Mouse (Mus musculus): ENCODE measurements around the gene Mcoln2. TPM values are rescaled to one million over a fixed set of nuclear protein-coding genes. Genes with fewer than 3 reads are reported as not detected.

The Mcoln2 gene
- total and polyA plus RNA-seq, 3 experiments, result 31.0 to 34.9 (median 32.0) TPM

DNA sequence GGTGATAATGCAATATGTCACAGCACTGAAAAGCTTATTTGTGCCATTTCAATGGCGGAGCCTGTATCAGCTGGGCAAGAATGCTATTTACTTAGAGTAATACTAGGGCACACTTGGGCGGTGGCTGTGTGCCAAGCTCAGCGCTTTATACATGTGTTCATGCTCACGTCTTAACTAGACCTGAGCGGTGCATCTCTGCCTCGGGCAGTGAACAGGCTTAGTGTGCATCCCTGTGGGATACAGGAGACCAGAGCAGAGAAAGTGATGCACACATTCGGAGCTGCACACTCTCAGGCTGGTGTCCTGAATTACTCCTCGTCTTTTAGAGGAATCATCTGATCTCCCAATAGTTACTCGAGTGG is 26.2 kb upstream of the Mcoln2 start:
- peak; percentile 23 for DNase-seq (ENCODE audit: extremely low read depth)
- H3K4me2 ChIP-seq (ENCODE audit: insufficient read depth, low read depth, poor library complexity, severe bottlenecking), result peak overlapping the region; percentile 83
- in situ Hi-C loops (cut with MboI; ENCODE audit: low pct_ligation_motif_present, low pct_unique_long_range_greater_than_20kb, low sequenced_read_pairs), result no loop called here
- no peaks in the 10 kb centered on the region for H3K9me3 ChIP-seq (replicated peaks; ENCODE audit: low read length)
- peak overlapping the region in 1 of 3 experiments; percentile 13 for H3K4me3 ChIP-seq (replicated peaks in 1 of 3; ENCODE audit: low read depth in 2 of 3, low read length in 2 of 3, poor library complexity in 1 of 3)
- TF ChIP-seq HCFC1 (IDR thresholded peaks at IDR 0.05; ENCODE audit: low read depth, low read length) (no peak), CHD1 (IDR thresholded peaks at IDR 0.05; ENCODE audit: low read depth, low read length) (0 out of 2 replicates have a peak, but pooled peaks have one; percentile 1), CHD2 (IDR thresholded peaks at IDR 0.05; ENCODE audit: low read length) (peak; percentile 22; the same call in 1 of the 2 replicates), MAZ (IDR thresholded peaks at IDR 0.05; ENCODE audit: low read depth, low read length) (0 out of 2 replicates have a peak, but pooled peaks have one; percentile 1), TCF12 (IDR thresholded peaks at IDR 0.05; ENCODE audit: low read depth, low read length) (no peak)
- H3K36me3 ChIP-seq (replicated peaks in 1 of 2; ENCODE audit: control insufficient read depth in 1 of 2, insufficient read depth in 1 of 2, low read length in 1 of 2), result peaks cover 0 to 2% of the 10 kb centered on the region in 2 experiments
- no peak overlapping the region for H3K9ac ChIP-seq (ENCODE audit: insufficient read depth, low read depth)
- H3K4me1 ChIP-seq (ENCODE audit: control insufficient read depth in 1 of 2, insufficient read depth in 2 of 2), result peaks cover 18 to 55% of the 10 kb centered on the region in 2 experiments
- peak overlapping the region; percentile 54 for H3K27ac ChIP-seq (ENCODE audit: insufficient read depth, low read depth)
- dilution Hi-C loops (cut with MboI; ENCODE audit: extremely low pct_ligation_motif_present, extremely low pct_unique_long_range_greater_than_20kb, low sequenced_read_pairs), result no loop called here
- no peaks in the 10 kb centered on the region for H3K79me2 ChIP-seq (replicated peaks; ENCODE audit: control insufficient read depth, extremely low read depth, insufficient read depth, poor library complexity, severe bottlenecking)
- H3K27me3 ChIP-seq (replicated peaks), result no peaks in the 10 kb centered on the region

DNA sequence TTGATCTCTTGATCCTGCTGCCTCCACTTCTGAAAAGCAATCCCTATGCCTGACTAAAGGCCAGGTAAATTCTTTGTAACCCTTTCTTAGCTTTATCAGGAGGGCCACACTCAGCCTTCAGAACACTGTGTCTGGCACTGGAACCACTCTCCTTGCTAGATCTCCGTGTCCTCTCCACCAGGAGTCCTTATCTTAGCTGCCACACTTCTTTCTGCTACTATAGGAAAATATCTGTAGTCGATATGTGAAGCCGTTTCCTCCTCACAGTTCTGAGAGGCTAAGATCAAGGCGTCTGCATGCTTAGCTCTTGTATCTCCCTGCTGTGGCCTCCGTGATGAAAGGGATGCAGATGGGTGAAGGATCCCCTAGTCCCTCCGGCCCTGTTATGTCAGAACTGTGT is 22.4 kb upstream of the Mcoln2 start:
- no peak for DNase-seq (ENCODE audit: extremely low read depth)
- in situ Hi-C loops (cut with MboI; ENCODE audit: low pct_ligation_motif_present, low pct_unique_long_range_greater_than_20kb, low sequenced_read_pairs), result no loop called here
- H3K4me3 ChIP-seq (replicated peaks in 1 of 3; ENCODE audit: low read depth in 2 of 3, low read length in 2 of 3, poor library complexity in 1 of 3), result no peak overlapping the region
- H3K36me3 ChIP-seq (replicated peaks in 1 of 2; ENCODE audit: control insufficient read depth in 1 of 2, insufficient read depth in 1 of 2, low read length in 1 of 2), result peaks cover 7 to 16% of the 10 kb centered on the region in 2 experiments
- H3K9me3 ChIP-seq (replicated peaks; ENCODE audit: low read length), result no peaks in the 10 kb centered on the region
- no peaks in the 10 kb centered on the region for H3K27me3 ChIP-seq (replicated peaks)
- dilution Hi-C loops (cut with MboI; ENCODE audit: extremely low pct_ligation_motif_present, extremely low pct_unique_long_range_greater_than_20kb, low sequenced_read_pairs), result no loop called here
- peaks cover 21 to 57% of the 10 kb centered on the region in 2 experiments for H3K4me1 ChIP-seq (ENCODE audit: control insufficient read depth in 1 of 2, insufficient read depth in 2 of 2)
- H3K9ac ChIP-seq (ENCODE audit: insufficient read depth, low read depth), result no peak overlapping the region
- H3K4me2 ChIP-seq (ENCODE audit: insufficient read depth, low read depth, poor library complexity, severe bottlenecking), result no peak overlapping the region
- H3K79me2 ChIP-seq (replicated peaks; ENCODE audit: control insufficient read depth, extremely low read depth, insufficient read depth, poor library complexity, severe bottlenecking), result no peaks in the 10 kb centered on the region
- no peak overlapping the region for H3K27ac ChIP-seq (ENCODE audit: insufficient read depth, low read depth)
- TF ChIP-seq RAD21 (IDR thresholded peaks at IDR 0.05; ENCODE audit: low read depth, low read length), result no peak
- TF ChIP-seq MXI1 (IDR thresholded peaks at IDR 0.05; ENCODE audit: low read depth, low read length), result no peak
- TF ChIP-seq ZC3H11A (IDR thresholded peaks at IDR 0.05; ENCODE audit: low read depth, low read length), result no peak
- no peak for TF ChIP-seq CHD1 (IDR thresholded peaks at IDR 0.05; ENCODE audit: low read depth, low read length)
- no peak for TF ChIP-seq JUN (IDR thresholded peaks at IDR 0.05; ENCODE audit: insufficient read depth, low read depth, low read length)
- TF ChIP-seq ELF1 (IDR thresholded peaks at IDR 0.05; ENCODE audit: low read depth, low read length), result no peak
- no peak for TF ChIP-seq HCFC1 (IDR thresholded peaks at IDR 0.05; ENCODE audit: low read depth, low read length)
- no peak for TF ChIP-seq IRF4 (IDR thresholded peaks at IDR 0.05; ENCODE audit: low read depth, low read length)
- TF ChIP-seq POLR2AphosphoS2 (IDR thresholded peaks at IDR 0.05; ENCODE audit: low read depth, low read length), result no peak
- TF ChIP-seq GABPA (IDR thresholded peaks at IDR 0.05; ENCODE audit: insufficient replicate concordance, low read depth, low read length), result no peak
